Mouse (Mus musculus) layer of hippocampus, postnatal 36 days (tissue): Measurements from ENCODE around the gene Smc1b. TPM values are rescaled to one million over a fixed set of nuclear protein-coding genes. Genes with fewer than 3 reads are reported as not detected.

Source experiments
- DNase-seq, 2 experiments: peaks; one replicate each; pipeline ENCODE4 v3.0.0; 2022
- total RNA-seq, 2 experiments: library from RNA; stranded (reverse); gene quantifications; 2 replicates each; pipeline ENCODE4 v1.2.3; 2021

The Smc1b gene
- total RNA-seq, 2 experiments from 2014 or later: not detected

DNA sequence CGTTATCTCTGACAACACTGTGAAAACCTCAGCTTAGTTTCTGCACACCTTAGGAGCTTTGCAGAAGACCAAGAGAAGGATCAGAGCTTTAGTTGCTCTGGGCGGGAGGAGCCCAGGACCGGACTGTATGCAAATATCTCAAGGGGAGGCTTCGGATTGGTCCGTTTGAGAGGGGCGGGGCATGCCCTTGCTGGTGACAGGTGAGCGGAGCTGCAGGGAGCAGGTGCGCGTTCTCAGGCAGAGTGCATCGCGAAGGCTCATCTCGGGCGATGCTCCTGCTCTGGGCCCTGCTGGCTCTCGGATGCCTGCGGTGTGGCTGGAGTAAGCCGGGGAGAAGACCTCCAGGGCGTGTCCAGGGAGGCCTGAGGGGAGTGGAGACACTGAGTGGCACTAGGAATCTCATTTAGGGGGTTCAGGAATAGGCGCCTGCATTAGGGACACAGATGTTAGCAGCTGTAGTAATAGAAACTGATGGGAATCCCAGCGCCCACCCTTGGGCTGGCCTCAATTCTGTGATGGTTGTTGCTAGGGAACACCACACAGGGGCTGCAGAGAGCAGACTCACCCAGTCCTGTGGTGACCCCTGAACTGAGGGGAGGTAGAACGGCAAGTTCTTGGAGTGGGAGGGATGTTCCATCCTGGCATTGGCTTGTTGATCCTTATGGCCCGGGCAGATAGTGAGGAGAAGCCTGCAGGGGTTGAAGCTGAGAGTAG is 114.7 kb downstream of the Smc1b start, which contains the start of gene Upk3a:
Upk3a (plus strand) TSS at position 191 of the 714 bp plus-strand sequence.
- no peak for DNase-seq

DNA sequence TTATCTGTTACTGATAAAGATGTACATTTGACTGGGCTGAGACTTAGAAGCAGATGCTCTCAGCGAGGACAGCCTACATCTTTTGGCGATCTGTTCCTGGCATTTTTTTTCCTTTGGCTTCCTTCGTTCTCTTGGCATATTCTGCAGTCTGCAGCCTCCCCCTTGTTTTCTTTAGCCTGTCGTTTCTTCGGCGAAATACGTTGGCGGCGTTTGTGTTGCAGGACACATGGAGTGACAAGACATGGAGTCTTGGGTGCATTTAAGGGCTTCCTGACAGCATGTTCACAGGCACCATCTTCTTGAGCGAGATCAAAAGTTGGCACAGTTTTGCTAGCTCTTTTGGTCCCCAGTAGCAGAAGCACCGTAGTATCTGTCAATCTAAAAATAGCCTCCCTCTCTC is 116.0 kb downstream of the Smc1b start:
- peak in 1 of 2 experiments; percentile 36 for DNase-seq

Other genes starting within 250 kb of the Smc1b start
- 1 to 10 TPM; 1.2 to 1.4 TPM for gene Gm29666, start 211.9 kb downstream of the Smc1b start, total RNA-seq
- 10 to 100 TPM; 33.5 to 36.5 TPM for gene Nup50, start 208.6 kb downstream of the Smc1b start, total RNA-seq
- gene 5031439G07Rik, start 143.4 kb downstream of the Smc1b start, total RNA-seq: 100 to 1,000 TPM in 1 of 2 experiments, 10 to 100 TPM in 1; 93.1 to 105 TPM
- gene Upk3a, start 114.8 kb downstream of the Smc1b start, total RNA-seq: not detected
- 10 to 100 TPM; 33.9 to 34.8 TPM for gene Fam118a, start 103.0 kb downstream of the Smc1b start, total RNA-seq
- gene Ribc2, start 114 bp upstream of the Smc1b start, total RNA-seq: under 1 TPM; 0.20 to 0.46 TPM
- gene Fbln1, start 74.0 kb upstream of the Smc1b start, total RNA-seq: 10 to 100 TPM in 1 of 2 experiments, 1 to 10 TPM in 1; 9.7 to 16.6 TPM
- 100 to 1,000 TPM; 290 to 315 TPM for gene Atxn10, start 204.3 kb upstream of the Smc1b start, total RNA-seq